Mouse (Mus musculus): ENCODE results near the gene Dip2c.

The Dip2c gene

DNA sequence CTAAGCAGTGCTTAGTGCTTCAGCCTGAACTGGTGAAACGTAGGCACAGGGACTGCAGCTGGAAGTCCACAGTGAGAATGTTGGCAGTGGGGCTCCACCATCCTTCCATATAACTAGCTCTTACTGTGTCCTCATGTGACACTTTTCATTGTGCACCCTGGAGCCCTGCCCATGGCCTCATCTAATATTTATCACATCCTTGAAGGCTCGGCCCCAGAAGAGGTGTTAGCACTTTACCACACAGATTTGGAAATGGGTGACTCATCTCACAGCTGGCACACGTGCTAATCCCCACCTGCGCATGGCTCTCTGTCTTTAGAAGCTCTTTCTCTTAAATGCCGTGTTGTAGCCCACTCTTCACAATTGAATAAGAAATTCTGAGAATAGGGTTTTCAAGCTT, 292.5 kb downstream of the Dip2c start:
- DNase-seq: no peak

- no peak for DNase-seq
These were observed 300.4 kb downstream of the Dip2c start for GRCm38 (mm10) chr13:9576686-9577085.

GRCm38 (mm10) chr13:9578456-9578855, 302.1 kb downstream of the Dip2c start:
- DNase-seq: no peak

- no peak for DNase-seq
These were observed 305.5 kb downstream of the Dip2c start for GRCm38 (mm10) chr13:9581821-9582220.

DNA sequence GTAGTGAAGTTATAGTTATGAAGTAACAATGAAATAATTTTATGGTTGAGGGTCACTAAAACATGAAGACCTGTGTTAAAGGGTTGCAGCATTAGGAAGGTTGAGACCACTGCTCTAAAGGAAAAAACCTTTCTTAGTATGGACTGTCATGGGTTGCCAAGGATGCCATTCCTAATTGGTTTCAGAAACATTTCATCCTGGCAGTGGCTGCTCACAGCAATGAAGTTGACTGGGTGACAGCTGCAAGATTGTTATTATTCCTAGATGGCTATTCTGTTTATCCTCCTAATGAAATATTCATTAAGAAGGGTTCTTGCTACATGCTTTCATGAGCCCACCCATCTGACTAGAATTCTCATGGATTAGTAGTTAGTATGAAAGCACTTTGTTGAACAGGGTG, 307.3 kb downstream of the Dip2c start:
- no peak for DNase-seq

GRCm38 (mm10) chr13:9599334-9600096, 323.2 kb downstream of the Dip2c start:
- no peak for DNase-seq

GRCm38 (mm10) chr13:9601350-9601749, 325.0 kb downstream of the Dip2c start:
- no peak for DNase-seq

GRCm38 (mm10) chr13:9611229-9611628, 334.9 kb downstream of the Dip2c start:
- no peak for DNase-seq

DNA sequence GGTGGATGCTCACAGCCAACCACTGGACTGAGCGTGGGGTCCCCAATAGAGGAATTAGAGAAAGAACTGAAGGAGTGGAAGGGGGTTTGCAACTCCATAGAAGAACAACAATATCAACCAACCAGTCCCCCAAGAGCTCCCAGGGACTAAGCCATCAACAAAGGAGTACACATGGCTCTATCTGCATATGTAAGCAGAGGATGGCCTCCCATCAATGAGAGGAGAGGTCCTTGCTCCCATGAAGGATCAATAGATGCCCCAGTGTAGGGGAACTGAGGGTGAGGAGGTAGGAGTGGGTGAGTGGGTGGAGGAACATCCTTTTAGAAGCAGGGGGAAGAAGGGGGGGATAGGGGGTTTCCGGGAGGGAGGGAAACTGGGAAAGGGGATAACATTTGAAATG, 356.4 kb downstream of the Dip2c start:
- no peak for DNase-seq

GRCm38 (mm10) chr13:9635951-9636350, 359.6 kb downstream of the Dip2c start:
- DNase-seq: no peak

DNA sequence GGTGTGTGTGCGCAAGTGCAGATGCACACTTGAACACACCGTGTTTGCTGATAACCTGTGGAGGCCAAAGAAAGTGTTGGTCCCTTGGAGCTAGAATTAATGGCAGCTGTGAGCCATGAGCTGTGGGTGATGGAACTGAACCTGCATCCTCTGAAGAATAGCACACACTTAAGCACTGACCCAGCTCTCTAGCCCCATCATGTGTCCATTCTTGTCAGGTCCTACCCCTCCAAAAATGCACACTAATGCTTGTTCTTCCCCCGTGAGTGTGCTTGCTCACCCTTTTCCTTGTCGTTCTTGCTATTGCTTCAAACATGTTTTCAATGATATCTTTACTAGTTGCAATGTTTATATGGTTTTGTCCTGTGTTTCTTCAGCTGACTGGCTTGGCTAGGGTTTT, 360.2 kb downstream of the Dip2c start:
- DNase-seq: peak; percentile 7

GRCm38 (mm10) chr13:9637949-9638348, 361.6 kb downstream of the Dip2c start:
- DNase-seq: no peak

GRCm38 (mm10) chr13:9648716-9649115, 372.4 kb downstream of the Dip2c start:
- no peak for DNase-seq

- no peak for DNase-seq
These were observed 373.6 kb downstream of the Dip2c start for GRCm38 (mm10) chr13:9649894-9650293.

GRCm38 (mm10) chr13:9650580-9650979, 374.3 kb downstream of the Dip2c start:
- DNase-seq: no peak

- no peak for DNase-seq
These were observed 376.7 kb downstream of the Dip2c start for GRCm38 (mm10) chr13:9653018-9653417.

GRCm38 (mm10) chr13:9656613-9657012, 380.3 kb downstream of the Dip2c start:
- DNase-seq: no peak

GRCm38 (mm10) chr13:9660711-9661110, 384.4 kb downstream of the Dip2c start:
- DNase-seq: no peak

GRCm38 (mm10) chr13:9663593-9663992, 387.3 kb downstream of the Dip2c start:
- no peak for DNase-seq

DNA sequence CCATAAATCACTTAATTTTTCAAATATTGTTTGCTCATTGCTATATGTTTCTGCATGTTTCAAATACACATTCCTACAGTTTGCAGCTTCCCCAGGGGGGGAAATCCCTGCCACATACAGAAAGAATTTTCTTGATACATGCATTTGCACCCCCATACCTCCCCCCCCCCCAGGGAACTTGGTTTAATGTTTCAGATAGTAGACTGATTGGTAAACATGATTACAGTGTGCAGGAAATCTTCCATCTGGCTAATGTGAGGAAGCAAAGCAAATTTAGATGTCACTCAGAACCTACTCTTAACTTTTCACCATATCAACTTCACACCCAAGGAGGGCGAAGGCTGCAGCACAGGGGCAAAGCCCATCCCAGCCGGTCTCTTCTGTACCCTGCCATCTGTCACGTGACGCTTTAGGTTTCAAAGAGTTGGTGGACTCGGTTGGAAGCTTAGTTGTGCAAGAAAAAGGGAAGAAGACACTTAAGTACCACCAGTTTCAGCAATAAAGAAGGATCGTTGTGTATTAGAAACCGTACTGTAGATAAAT, 391.7 kb downstream of the Dip2c start:
- DNase-seq: no peak

GRCm38 (mm10) chr13:9669246-9669645, 392.9 kb downstream of the Dip2c start:
- no peak for DNase-seq

DNA sequence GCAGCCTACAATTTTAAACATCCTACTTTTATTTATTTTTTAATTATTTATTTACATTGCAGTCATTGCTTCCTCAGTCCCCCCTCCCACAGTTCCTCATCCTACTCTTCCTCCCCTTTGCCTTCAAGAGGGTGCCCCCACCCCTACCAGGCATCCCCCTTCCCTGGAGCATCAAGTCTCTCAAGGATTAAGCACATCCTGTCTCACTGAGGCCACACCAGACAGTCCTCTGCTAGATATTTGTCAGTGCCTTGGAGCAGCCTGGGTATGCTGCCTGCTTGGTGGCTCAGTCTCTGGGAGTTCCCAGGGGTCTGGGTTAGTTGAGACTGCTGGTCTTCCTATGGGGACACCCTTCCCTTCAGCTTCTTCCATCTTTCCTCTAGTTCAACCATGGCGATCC, 397.8 kb downstream of the Dip2c start:
- DNase-seq: no peak

- DNase-seq: no peak
These were observed 405.2 kb downstream of the Dip2c start for GRCm38 (mm10) chr13:9681492-9681891.

- DNase-seq: no peak
These were observed 407.0 kb downstream of the Dip2c start for GRCm38 (mm10) chr13:9683280-9683679.

All from right cerebral cortex, postnatal 4 days (tissue).